Mouse (Mus musculus) forebrain, embryonic 16.5 days (tissue): ENCODE results near the gene Pank1. TPM values are rescaled to one million over a fixed set of nuclear protein-coding genes. Genes with fewer than 3 reads are reported as not detected.

Source experiments
- ATAC-seq: fragments of 200-750 bp; cut with Nextera tagmentation; 2 replicates; pipeline ENCODE4 v1.8.0; 2017; ENCODE audit warnings: mild to moderate bottlenecking, moderate library complexity
- H3K27ac ChIP-seq: fragments of 300-500 bp; sonication (generic); 2 replicates; pipeline ENCODE4 v1.5.1; 2014; ENCODE audit warnings: low read length, control low read depth
- H3K27me3 ChIP-seq: fragments of 300-500 bp; sonication (generic); replicated peaks from 2 replicates; pipeline ENCODE4 v1.6.1; 2014; ENCODE audit warnings: low read length; ENCODE audit not compliant: control insufficient read depth, insufficient read depth
- H3K36me3 ChIP-seq: fragments of 300-500 bp; sonication (generic); 2 replicates; pipeline ENCODE4 v1.6.1; 2014; ENCODE audit not compliant: control insufficient read depth, insufficient read depth
- H3K4me1 ChIP-seq: fragments of 300-500 bp; sonication (generic); replicated peaks from 2 replicates; pipeline ENCODE4 v1.6.1; 2014; ENCODE audit warnings: low read length; ENCODE audit not compliant: control insufficient read depth, insufficient read depth
- H3K4me2 ChIP-seq: fragments of 300-500 bp; sonication (generic); 2 replicates; pipeline ENCODE4 v1.6.1; 2014; ENCODE audit warnings: mild to moderate bottlenecking, low read length, control low read depth
- H3K4me3 ChIP-seq: fragments of 300-500 bp; sonication (generic); replicated peaks from 2 replicates; pipeline ENCODE4 v1.5.1; 2014; ENCODE audit warnings: mild to moderate bottlenecking, low read length, control low read depth
- H3K9ac ChIP-seq: fragments of 300-500 bp; sonication (generic); replicated peaks from 2 replicates; pipeline ENCODE4 v1.6.1; 2014; ENCODE audit warnings: low read depth, low read length, control low read depth
- H3K9me3 ChIP-seq: fragments of 300-500 bp; sonication (generic); 2 replicates; pipeline ENCODE4 v1.6.1; 2016; ENCODE audit warnings: low read length; ENCODE audit not compliant: control insufficient read depth
- WGBS: fragments of 180-500 bp; shearing (Covaris S2); extraction: QIAGEN DNeasy Blood & Tissue Kit; methylation state at CpG from one replicate; pipeline ENCODE4 v1.1.7; 2014; 5-methylcytosine and 5-hydroxymethylcytosine counted together
- microRNA counts: library from miRNA; unstranded; fragments of <30 nt; microRNA quantifications from one replicate; lab custom pipeline; 2016
- microRNA-seq: library from miRNA; unstranded; fragments of <30 nt; microRNA quantifications from one replicate; pipeline ENCODE4, GENCODE M21; 2017
- polyA plus RNA-seq: library from polyadenylated mRNA; unstranded; fragments of >200 nt; fragmentation: Nextera tagmentation; extraction: Ambion mirVana; gene quantifications from 2 replicates; pipeline ENCODE4 v1.2.1, GENCODE M21; 2015

The Pank1 gene
- polyA plus RNA-seq, 1 experiment from 2014 or later = 5.2 TPM

DNA sequence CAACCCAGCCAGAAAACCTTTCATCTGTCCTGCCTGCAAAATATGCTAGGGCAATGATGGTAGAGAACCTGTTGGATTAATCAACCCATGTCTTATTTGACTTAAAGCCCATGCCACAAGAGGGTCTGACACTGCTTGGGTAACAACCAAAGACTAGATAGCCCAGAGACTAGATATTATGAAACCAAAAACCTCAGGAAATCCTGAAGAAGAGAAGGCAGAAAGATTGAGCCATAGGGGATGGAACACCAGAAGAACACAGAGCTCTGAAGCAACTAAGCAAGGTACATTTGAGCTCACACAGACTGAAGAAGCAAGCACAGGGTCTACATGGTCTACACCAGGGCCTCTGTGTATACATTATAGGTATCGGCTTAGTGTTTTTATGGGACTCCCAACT, 100.3 kb downstream of the Pank1 start:
- Histone ChIP-seq H3K4me1 (no peaks in the 10 kb centered on the region), H3K27me3 (no peaks in the 10 kb centered on the region), H3K9me3 (no peaks in the 10 kb centered on the region), H3K27ac (no peak overlapping the region), H3K36me3 (no peaks in the 10 kb centered on the region), H3K9ac (no peak overlapping the region), H3K4me2 (no peak overlapping the region), H3K4me3 (no peak overlapping the region)
- 100% methylated on average over 1 of the region's 1 CpGs for WGBS
- no peak for ATAC-seq

DNA sequence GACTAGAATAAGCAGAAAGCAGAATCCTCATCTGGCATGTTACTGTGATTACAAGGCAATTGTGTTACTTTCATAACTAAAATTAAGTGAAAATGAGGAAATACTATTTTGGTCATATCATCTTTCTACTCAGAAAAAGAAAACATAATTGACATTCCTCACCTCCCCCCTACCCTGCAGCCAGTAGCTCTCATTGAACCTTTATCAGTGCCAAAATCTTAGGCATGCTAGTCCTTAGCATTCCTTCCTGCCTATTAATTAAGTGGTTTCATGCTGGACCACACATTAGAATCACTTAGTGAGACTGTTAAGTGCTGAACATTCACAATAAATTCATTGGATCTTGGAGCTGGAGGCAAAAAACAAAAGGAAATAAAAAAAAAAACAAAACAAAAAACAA, 101.2 kb downstream of the Pank1 start:
- H3K9ac ChIP-seq = no peak overlapping the region
- H3K4me1 ChIP-seq = no peaks in the 10 kb centered on the region
- H3K27me3 ChIP-seq = no peaks in the 10 kb centered on the region
- H3K9me3 ChIP-seq = no peaks in the 10 kb centered on the region
- no peak for ATAC-seq
- H3K4me3 ChIP-seq = no peak overlapping the region
- no peak overlapping the region for H3K4me2 ChIP-seq
- no peaks in the 10 kb centered on the region for H3K36me3 ChIP-seq
- no peak overlapping the region for H3K27ac ChIP-seq

DNA sequence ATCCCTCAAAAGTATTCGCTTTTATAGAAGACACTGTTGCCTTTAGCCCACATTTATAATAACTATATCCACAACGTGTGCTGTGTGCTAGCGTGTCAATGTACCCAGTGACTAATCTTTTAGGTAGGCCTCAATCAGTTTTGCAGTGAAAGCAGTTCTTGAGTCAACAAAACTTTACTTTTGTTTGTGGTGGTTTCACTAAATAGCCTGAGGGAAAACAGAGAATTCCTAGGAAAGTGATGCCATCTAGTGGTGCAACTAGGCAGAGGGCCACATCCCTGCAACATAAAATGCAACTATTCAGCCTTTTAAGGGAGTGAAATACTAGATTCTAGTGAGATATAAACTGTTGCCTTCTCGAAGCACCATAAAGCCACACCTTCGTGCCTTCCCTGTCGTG, 106.5 kb downstream of the Pank1 start:
- peak; percentile 47; the same call in 1 of the 2 replicates for ATAC-seq
- Histone ChIP-seq H3K9ac (no peak overlapping the region), H3K4me2 (no peak overlapping the region), H3K9me3 (no peaks in the 10 kb centered on the region), H3K4me1 (no peaks in the 10 kb centered on the region), H3K36me3 (no peaks in the 10 kb centered on the region), H3K4me3 (no peak overlapping the region), H3K27me3 (no peaks in the 10 kb centered on the region), H3K27ac (no peak overlapping the region)
- WGBS = 29% methylated on average over 6 of the region's 6 CpGs

GRCm38 (mm10) chr19:34770764-34771163, 108.5 kb downstream of the Pank1 start:
- Histone ChIP-seq H3K4me2 (no peak overlapping the region), H3K9ac (no peak overlapping the region), H3K36me3 (no peaks in the 10 kb centered on the region), H3K27ac (no peak overlapping the region), H3K9me3 (no peaks in the 10 kb centered on the region), H3K27me3 (no peaks in the 10 kb centered on the region), H3K4me1 (no peaks in the 10 kb centered on the region), H3K4me3 (no peak overlapping the region)
- ATAC-seq = no peak
- 94% methylated on average over 6 of the region's 6 CpGs for WGBS

DNA sequence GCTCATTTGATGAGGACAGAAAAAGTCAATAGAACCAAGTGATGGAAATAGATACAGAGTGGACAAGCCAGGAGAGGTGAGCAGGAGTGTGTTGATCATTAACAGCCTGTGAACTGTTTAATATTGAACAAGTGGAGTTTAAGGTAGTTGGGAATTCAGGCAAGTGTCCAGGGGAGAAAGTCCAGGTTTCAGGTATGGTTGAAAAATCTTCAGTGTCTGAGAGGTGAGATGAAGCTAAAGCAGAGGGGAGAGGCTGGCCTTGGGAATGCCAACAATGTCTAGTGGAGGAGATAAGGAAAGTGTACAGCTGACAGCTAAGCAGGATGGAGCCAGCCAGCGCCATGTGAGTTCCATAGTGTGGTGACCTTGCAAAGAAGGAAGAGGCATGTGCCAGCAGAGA, 120.5 kb downstream of the Pank1 start:
- no peaks in the 10 kb centered on the region for H3K36me3 ChIP-seq
- 91% methylated on average over 1 of the region's 1 CpGs for WGBS
- ATAC-seq = no peak
- H3K4me1 ChIP-seq = no peaks in the 10 kb centered on the region
- no peak overlapping the region for H3K27ac ChIP-seq
- no peaks in the 10 kb centered on the region for H3K27me3 ChIP-seq
- H3K4me2 ChIP-seq = no peak overlapping the region
- H3K9me3 ChIP-seq = no peaks in the 10 kb centered on the region
- no peak overlapping the region for H3K4me3 ChIP-seq
- no peak overlapping the region for H3K9ac ChIP-seq

MicroRNAs within 50 kb of the gene (microRNA counts, 519-probe panel; counts per million panel counts)
- 3,292 counts per million, percentile 83 among the panel's probes with 10 or more counts for microRNA mmu-miR-107 (lab: Ali Mortazavi, UCI)

Small RNA genes lying within 50 kb of the gene (microRNA-seq; reads per million reads assigned to microRNA genes)
- 2,041 reads per million, percentile 84 among the genes with 10 or more reads in this experiment for gene Mir107

Other genes starting within 250 kb of the Pank1 start
- 0.19 and 0.22 TPM in 2 replicates for gene Ifit1bl2, start 238.7 kb downstream of the Pank1 start, polyA plus RNA-seq
- 0.15 and 0.18 TPM in 2 replicates for gene Ifit1, start 238.6 kb downstream of the Pank1 start, polyA plus RNA-seq
- gene Slc16a12, start 132.2 kb downstream of the Pank1 start, polyA plus RNA-seq = 2.8 and 3.9 TPM in 2 replicates
- 28.9 and 31.8 TPM in 2 replicates for gene Kif20b, start 42.9 kb upstream of the Pank1 start, polyA plus RNA-seq